Mouse (Mus musculus) liver, postnatal 0 days (tissue): ENCODE data around the gene Pogk.

ENCODE experiments used
- CTCF ChIP-seq: sonication (generic); IDR thresholded peaks from 2 replicates; pipeline ENCODE4 v1.5.1; 2016; ENCODE audit warnings: antibody characterized with exemption, low read depth
- EP300 ChIP-seq: IDR thresholded peaks from 2 replicates; pipeline ENCODE4 v1.6.1; 2016; ENCODE audit warnings: antibody characterized with exemption, low read depth, mild to moderate bottlenecking

- TF ChIP-seq CTCF, result no peak
- TF ChIP-seq EP300, result no peak
Observed at GRCm38 (mm10) chr1:166389406-166390125, 20.1 kb downstream of the Pogk start.
